Mouse (Mus musculus): Measurements from ENCODE around the gene Zbed5.

Zbed5 gene

GRCm38 (mm10) chr5:129952143-129952542 lies 56.6 kb downstream of the Zbed5 start:
- DNase-seq (ENCODE audit: extremely low read depth, low read depth, low spot score): no peak
